Mouse (Mus musculus): ENCODE data around the gene Kcnn3. TPM values are rescaled to one million over a fixed set of nuclear protein-coding genes. Genes with fewer than 3 reads are reported as not detected.

Kcnn3 gene
- polyA plus RNA-seq, 1 experiment from 2014 or later: 5.0 TPM

DNA sequence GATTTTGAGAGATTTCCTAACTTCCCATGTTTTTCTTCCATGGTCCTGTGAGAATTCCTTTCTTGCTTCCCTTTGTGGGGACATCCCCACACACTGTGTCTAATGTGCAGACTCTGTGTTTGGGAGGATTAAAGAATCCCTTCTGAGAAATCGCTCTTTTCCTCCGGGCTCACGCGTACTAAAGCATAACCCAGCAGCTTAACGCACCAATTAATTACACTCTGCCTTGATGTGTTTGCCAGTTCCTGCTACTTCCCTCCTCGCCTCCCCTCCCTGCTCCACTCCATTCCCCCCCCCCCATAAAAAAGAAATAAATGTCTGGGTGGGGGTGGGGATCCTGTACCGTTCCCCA is 1.5 kb downstream of the Kcnn3 start:
- H3K27me3 ChIP-seq: peaks cover 13% of the 10 kb centered on the region
- 0% methylated on average over 7 of the region's 7 CpGs for WGBS
- H3K36me3 ChIP-seq: no peaks in the 10 kb centered on the region
- ATAC-seq: no peak
- H3K4me1 ChIP-seq (replicated peaks): peaks cover 57% of the 10 kb centered on the region
- H3K27ac ChIP-seq: 0 out of 2 replicates have a peak overlapping the region, but pooled peaks have one; percentile 14
- peak overlapping the region; percentile 51 for H3K4me3 ChIP-seq (replicated peaks)
- peak overlapping the region; percentile 71 for H3K9ac ChIP-seq (replicated peaks)
- H3K9me3 ChIP-seq: no peaks in the 10 kb centered on the region
- peak overlapping the region; percentile 93 for H3K4me2 ChIP-seq (replicated peaks)

DNA sequence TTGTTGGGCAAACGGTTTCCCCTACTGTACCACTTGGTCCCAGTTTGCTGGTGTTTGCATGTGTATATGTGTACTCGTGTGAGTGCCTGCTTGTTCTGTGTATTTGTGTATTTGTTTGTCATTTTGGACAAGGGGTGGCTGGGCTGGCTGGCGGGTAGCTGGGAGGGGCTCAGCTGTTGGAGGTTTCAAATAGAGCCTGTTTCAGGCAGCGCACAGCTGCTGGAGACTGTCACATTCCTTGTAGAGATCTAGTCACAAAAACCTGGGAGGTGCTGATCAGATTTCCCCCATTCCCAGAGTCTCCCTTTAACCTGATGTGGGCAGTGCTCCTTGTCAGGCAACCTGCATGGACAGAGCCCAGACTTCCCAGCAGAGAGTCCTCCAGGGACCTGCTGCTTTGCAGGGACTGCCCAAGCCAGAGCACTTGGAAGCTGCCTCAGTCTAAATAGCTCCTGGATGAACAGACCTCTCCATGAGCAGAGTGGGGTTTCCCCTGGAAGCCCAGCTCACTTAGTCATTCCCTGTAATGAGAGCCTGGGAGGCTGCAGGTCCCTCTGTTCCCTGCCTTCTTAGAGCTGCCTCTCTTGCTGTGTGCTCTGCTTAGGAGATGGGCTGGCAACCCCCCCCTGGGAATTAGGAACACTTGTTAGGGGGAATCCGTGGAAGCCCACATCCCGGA is 2.6 kb downstream of the Kcnn3 start:
- H3K4me3 ChIP-seq (replicated peaks): peak overlapping the region; percentile 51
- H3K9ac ChIP-seq (replicated peaks): peak overlapping the region; percentile 71
- H3K27ac ChIP-seq: peak overlapping the region; percentile 14; the same call in 1 of the 2 replicates
- H3K9me3 ChIP-seq: no peaks in the 10 kb centered on the region
- peaks cover 13% of the 10 kb centered on the region for H3K27me3 ChIP-seq
- H3K4me1 ChIP-seq (replicated peaks): peaks cover 62% of the 10 kb centered on the region
- 27% methylated on average over 6 of the region's 6 CpGs for WGBS
- H3K36me3 ChIP-seq: no peaks in the 10 kb centered on the region
- ATAC-seq: no peak
- H3K4me2 ChIP-seq (replicated peaks): peak overlapping the region; percentile 93

DNA sequence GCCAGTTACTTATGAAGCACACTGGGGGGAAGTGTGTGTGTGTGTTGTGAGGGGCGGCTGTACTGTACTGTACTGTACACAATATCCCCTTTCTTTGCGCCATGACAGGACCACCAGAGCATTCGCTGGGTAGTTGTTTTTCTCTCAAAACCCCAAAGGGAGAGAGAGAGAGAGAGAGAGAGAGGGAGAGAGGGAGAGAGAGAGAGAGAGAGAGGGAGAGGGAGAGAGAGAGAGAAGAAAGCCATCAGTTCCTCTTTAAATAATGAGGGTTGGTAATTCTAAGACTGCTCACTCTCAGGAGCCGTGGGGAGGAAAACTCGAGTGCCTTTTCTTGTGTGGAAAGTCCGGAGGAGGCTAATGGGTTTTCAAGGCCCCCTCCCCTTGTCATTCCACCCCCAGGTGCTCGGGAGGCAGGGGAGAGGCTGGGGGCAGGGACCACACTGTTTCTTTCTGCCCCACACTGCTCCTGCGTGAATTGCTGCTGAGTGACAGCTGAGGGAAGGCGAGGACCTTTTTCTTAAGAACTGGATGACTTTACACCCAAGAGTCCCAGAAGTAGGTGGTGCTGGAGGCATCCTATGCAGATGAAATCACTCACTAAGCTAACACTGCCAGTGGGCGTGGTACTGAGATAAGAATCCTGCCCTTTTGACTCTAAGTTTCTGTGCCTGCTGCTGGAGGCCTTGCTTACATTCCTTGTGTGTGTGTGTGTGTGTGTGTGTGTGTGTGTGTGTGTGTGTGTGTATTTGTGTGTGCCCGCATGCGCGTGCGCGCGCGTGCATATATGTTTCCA is 6.5 kb downstream of the Kcnn3 start:
- Histone ChIP-seq H3K4me2 (replicated peaks) (peak overlapping the region; percentile 9; the same call in 1 of the 2 replicates), H3K27ac (peak overlapping the region; percentile 26; the same call in 1 of the 2 replicates), H3K9me3 (no peaks in the 10 kb centered on the region), H3K9ac (replicated peaks) (no peak overlapping the region), H3K4me3 (replicated peaks) (no peak overlapping the region), H3K27me3 (peaks cover 9% of the 10 kb centered on the region; the same call in 1 of the 2 replicates), H3K4me1 (replicated peaks) (peaks cover 44% of the 10 kb centered on the region), H3K36me3 (no peaks in the 10 kb centered on the region)
- 66% methylated on average over 17 of the region's 17 CpGs for WGBS
- no peak for ATAC-seq

DNA sequence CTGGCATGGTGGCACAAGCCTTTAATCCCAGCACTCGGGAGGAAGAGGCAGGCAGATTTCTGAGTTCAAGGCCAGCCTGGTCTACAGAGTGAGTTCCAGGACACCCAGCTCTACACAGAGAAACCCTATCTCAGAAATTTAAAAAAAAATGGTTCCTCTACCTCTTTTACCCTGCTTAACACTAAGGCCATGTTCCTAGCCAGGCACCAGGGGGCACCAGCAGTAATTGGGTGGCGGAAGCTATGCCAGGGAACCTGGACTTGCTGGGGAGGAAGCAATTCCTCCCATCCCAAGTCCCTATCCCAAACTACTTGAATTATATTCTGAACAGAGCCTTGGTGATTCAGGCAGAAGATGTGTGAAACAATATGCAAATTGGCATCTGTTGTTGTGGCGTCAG is 9.8 kb downstream of the Kcnn3 start:
- WGBS: 72% methylated on average over 3 of the region's 3 CpGs
- no peak overlapping the region for H3K27ac ChIP-seq
- no peaks in the 10 kb centered on the region for H3K36me3 ChIP-seq
- ATAC-seq: no peak
- peaks cover 23% of the 10 kb centered on the region for H3K4me1 ChIP-seq (replicated peaks)
- no peak overlapping the region for H3K4me2 ChIP-seq (replicated peaks)
- no peak overlapping the region for H3K9ac ChIP-seq (replicated peaks)
- H3K4me3 ChIP-seq (replicated peaks): no peak overlapping the region
- H3K9me3 ChIP-seq: no peaks in the 10 kb centered on the region
- H3K27me3 ChIP-seq: no peaks in the 10 kb centered on the region

DNA sequence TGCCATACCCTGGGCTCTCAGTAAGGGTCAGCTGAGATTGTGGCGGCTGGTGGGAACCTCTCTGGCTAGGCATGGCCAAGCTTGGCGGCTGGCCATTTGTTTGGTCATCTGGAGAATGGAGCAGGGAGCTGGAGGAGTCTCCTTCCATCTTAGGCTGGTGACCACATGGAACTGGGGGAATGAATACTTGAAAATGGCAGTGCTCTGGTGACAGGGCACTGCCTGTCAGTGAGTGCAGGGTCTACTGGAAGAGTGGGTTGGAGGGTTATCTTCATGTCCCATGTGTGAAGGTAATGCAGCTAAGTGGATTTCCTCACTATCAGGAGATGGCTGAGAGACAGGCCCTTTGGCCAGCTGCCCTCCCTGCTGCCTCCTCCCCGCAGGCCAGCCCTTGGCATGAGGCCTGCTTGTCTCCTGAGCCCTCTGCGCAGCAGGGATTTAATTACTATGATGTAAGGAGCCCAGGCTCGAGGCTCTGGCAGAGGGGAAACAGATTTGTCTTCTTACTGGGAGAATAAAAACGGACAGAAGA is 14.7 kb downstream of the Kcnn3 start:
- 40% methylated on average over 6 of the region's 6 CpGs for WGBS
- Histone ChIP-seq H3K27me3 (no peaks in the 10 kb centered on the region), H3K36me3 (no peaks in the 10 kb centered on the region), H3K4me3 (replicated peaks) (no peak overlapping the region), H3K9me3 (no peaks in the 10 kb centered on the region), H3K27ac (no peak overlapping the region), H3K9ac (replicated peaks) (no peak overlapping the region), H3K4me1 (replicated peaks) (peaks cover 11% of the 10 kb centered on the region), H3K4me2 (replicated peaks) (no peak overlapping the region)
- peak; percentile 56; the same call in 1 of the 2 replicates for ATAC-seq

DNA sequence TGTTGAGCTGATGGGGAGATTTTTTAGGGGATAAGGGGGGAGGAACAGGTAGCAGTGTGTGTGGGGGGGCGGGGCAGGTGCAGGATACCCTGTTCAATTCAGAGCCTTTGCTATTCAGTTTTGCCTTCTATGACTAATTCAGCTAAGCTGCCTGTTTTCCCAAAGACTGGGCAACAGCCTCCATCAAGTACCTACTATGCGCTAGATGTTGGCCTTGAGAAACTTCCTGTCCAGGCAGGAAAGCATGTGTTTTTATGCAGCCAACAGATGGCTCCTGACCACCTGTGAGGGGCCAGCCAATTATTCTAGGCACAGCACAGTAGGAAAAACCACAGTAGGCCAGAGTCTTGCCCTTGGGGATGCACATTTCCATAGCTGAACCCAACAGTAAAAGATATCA is 15.2 kb downstream of the Kcnn3 start:
- no peak for ATAC-seq
- H3K27ac ChIP-seq: no peak overlapping the region

DNA sequence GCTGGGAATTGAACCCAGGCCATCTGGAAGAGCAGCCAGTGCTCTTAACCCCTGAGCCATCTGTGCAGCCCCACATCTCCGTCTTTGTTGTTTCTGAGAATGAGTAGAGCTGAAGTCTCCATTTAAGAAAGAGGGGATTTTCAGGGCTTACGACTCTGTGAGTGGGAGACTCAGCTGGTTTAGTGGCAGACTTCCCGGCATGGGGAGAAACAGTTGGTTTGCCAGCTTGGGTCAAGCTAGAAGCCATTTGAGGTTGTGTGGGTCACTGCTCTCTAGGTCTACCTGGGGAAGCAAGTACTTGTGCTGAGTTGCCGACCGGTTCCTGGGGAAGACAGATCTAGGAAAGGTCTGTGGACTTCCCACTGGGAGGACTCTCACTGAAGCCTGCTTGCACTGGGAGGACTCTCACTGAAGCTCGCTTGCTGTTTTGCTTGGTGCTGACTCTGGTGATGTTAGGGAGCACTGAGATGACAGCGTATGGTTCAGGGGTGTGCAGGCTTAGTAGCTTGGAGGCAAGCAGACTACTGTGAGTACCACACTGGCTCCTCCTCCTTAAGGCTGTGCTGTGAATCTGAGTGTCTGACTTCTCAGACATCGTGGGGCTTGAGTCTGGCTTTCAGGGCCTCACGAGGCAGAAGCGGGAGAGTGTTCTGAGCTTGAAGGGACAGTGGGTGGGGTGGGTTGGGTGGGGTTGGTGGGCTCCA is 19.2 kb downstream of the Kcnn3 start:
- Histone ChIP-seq H3K9me3 (no peaks in the 10 kb centered on the region), H3K4me3 (replicated peaks) (no peak overlapping the region), H3K4me2 (replicated peaks) (no peak overlapping the region), H3K27ac (no peak overlapping the region), H3K4me1 (replicated peaks) (peaks cover 11% of the 10 kb centered on the region), H3K9ac (replicated peaks) (no peak overlapping the region), H3K27me3 (no peaks in the 10 kb centered on the region), H3K36me3 (no peaks in the 10 kb centered on the region)
- 82% methylated on average over 10 of the region's 10 CpGs for WGBS
- ATAC-seq: no peak

More for the DNA sequence above, 15.2 kb downstream of the Kcnn3 start:
- Histone ChIP-seq H3K4me3 (replicated peaks) (no peak overlapping the region), H3K36me3 (no peaks in the 10 kb centered on the region), H3K9ac (replicated peaks) (no peak overlapping the region), H3K27me3 (no peaks in the 10 kb centered on the region), H3K4me1 (replicated peaks) (peaks cover 11% of the 10 kb centered on the region), H3K9me3 (no peaks in the 10 kb centered on the region), H3K4me2 (replicated peaks) (no peak overlapping the region)
- WGBS: 91% methylated on average over 2 of the region's 2 CpGs

DNA sequence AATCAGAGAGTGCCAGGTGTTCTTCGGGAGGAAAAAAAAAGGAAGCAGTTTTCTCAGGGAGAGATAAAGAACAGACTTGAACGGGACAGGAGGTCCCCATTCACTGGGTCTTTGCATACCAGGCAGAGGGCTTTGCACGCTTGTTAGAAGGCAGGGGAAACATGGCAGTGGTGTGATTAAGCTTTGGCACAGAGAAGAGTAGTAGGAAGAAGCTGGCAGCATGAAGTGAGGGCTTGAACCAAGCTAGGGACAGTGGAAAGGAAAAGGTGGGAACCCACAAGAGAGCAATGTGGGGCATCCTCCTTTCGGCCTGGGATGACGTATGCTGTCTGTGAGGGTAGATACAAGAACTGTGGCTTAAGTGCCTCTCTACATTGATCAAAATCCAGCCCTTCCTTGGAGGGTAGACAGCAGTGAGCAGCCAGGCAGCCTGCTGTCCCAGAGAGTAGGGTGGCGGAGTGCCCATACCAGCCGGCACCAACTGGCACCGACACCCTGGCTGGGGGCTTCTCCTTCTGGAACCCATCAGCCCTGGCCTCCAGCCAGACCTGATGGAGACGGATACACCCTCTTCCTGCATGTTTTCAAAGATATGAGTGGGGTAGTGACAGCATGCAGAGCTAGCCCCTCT is 19.9 kb downstream of the Kcnn3 start:
- Histone ChIP-seq H3K27me3 (no peaks in the 10 kb centered on the region), H3K36me3 (no peaks in the 10 kb centered on the region), H3K9me3 (no peaks in the 10 kb centered on the region), H3K4me1 (replicated peaks) (peaks cover 6% of the 10 kb centered on the region), H3K4me2 (replicated peaks) (no peak overlapping the region), H3K9ac (replicated peaks) (no peak overlapping the region), H3K27ac (no peak overlapping the region), H3K4me3 (replicated peaks) (no peak overlapping the region)
- 76% methylated on average over 9 of the region's 9 CpGs for WGBS
- ATAC-seq: no peak

DNA sequence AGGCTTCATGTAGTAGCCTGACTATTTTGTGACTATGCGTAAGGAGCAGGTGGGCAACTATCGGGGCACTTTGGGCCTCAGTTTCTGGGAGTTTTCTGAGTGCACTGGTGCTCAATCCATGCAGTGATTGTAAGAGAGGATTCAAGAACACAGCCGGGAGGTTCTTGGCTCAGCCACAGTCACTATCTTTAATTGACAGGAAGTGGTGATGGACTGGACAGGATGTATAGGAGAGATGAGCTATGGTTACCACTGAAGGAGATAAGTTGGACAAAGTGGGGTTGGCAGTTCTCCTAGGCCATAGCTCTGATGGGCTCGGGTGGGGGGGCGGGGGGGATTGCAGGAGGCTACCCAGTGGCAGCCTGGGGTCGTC is 20.4 kb downstream of the Kcnn3 start:
- peaks cover under 1% of the 10 kb centered on the region for H3K4me1 ChIP-seq (replicated peaks)
- no peak for ATAC-seq
- H3K9me3 ChIP-seq: no peaks in the 10 kb centered on the region
- H3K27me3 ChIP-seq: no peaks in the 10 kb centered on the region
- no peaks in the 10 kb centered on the region for H3K36me3 ChIP-seq
- no peak overlapping the region for H3K4me2 ChIP-seq (replicated peaks)
- H3K9ac ChIP-seq (replicated peaks): no peak overlapping the region
- WGBS: 86% methylated on average over 6 of the region's 6 CpGs
- H3K4me3 ChIP-seq (replicated peaks): no peak overlapping the region
- H3K27ac ChIP-seq: no peak overlapping the region

DNA sequence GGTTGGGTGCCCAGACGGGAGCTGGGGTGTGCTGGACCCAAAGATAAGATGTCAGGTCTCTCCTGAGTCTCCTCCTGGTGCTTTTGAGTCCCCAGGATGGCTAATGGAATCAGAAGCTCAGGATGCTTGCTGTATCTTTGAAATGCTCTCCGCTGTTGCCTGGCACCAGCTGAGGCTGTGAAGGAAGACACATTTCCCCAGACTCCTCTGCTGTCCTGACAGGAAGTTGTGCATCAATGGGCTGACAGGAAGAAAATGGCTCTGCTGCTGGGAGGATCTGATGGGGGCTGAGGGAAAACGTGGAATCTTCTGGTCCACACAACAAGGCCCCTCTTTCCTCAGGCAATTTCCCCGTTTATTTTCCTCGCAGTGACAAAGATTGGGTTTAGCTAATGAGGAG is 27.0 kb downstream of the Kcnn3 start:
- Histone ChIP-seq H3K27me3 (no peaks in the 10 kb centered on the region), H3K27ac (no peak overlapping the region), H3K36me3 (no peaks in the 10 kb centered on the region), H3K9me3 (no peaks in the 10 kb centered on the region), H3K4me1 (replicated peaks) (peaks cover 11% of the 10 kb centered on the region), H3K4me2 (replicated peaks) (no peak overlapping the region), H3K4me3 (replicated peaks) (no peak overlapping the region), H3K9ac (replicated peaks) (no peak overlapping the region)
- WGBS: 64% methylated on average over 5 of the region's 5 CpGs
- no peak for ATAC-seq

DNA sequence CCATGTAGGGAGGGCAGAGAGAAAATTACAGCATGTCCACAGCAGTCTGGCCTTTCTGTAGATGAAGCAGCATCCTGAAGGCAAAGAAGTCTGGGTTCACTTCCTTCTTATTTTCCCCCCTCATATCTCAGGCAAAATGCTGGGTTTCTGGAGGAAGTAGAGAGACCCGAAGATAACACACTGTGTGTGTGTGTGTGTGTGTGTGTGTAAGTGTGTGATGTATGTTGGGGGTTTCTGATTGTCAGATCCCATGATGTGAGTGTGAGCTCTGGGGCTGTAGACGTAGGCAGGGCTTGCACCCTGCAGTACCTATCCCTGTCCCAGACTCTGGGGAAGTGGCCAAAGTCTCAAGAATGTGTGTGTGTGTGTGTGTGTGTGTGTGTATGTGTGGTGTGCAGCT is 28.8 kb downstream of the Kcnn3 start:
- no peak overlapping the region for H3K27ac ChIP-seq
- H3K4me1 ChIP-seq (replicated peaks): peaks cover 11% of the 10 kb centered on the region
- H3K4me3 ChIP-seq (replicated peaks): no peak overlapping the region
- 75% methylated on average over 2 of the region's 2 CpGs for WGBS
- H3K27me3 ChIP-seq: no peaks in the 10 kb centered on the region
- H3K9me3 ChIP-seq: no peaks in the 10 kb centered on the region
- H3K36me3 ChIP-seq: no peaks in the 10 kb centered on the region
- no peak for ATAC-seq
- no peak overlapping the region for H3K9ac ChIP-seq (replicated peaks)
- H3K4me2 ChIP-seq (replicated peaks): no peak overlapping the region
